Mouse (Mus musculus) MN1 (cell line): Measurements from ENCODE around the gene Tirap.
"Not testable (repeated sequence)": the region's sequence is repeated elsewhere in the genome, so short reads cannot be mapped to it uniquely, and the experiment has no call there.

Experiments used
- DNase-seq: peaks from one replicate; pipeline ENCODE4 v3.0.0-alpha.2; 2016; ENCODE audit warnings: low spot score

Tirap gene

DNA sequence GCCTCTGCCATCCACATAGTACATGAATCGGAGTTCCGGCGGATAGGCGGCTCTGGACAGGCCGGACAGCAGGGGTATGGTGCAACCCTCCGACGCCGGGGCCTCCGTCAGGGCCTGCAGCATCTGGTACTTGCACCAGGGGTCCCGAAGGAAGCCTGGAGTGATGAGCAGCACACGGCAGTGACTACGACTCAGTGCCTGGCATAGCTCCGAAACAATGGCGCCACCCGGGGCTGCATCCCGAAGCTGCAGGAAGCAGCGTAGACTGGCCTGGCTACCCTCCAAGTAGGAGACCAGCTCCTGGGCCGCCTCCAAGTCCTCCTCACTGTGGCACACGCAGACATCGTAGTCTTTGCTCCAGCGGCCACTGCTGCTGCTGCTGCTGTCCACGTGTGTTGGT lies 11.4 kb downstream of the Tirap start:
- peak; percentile 74 for DNase-seq

DNA sequence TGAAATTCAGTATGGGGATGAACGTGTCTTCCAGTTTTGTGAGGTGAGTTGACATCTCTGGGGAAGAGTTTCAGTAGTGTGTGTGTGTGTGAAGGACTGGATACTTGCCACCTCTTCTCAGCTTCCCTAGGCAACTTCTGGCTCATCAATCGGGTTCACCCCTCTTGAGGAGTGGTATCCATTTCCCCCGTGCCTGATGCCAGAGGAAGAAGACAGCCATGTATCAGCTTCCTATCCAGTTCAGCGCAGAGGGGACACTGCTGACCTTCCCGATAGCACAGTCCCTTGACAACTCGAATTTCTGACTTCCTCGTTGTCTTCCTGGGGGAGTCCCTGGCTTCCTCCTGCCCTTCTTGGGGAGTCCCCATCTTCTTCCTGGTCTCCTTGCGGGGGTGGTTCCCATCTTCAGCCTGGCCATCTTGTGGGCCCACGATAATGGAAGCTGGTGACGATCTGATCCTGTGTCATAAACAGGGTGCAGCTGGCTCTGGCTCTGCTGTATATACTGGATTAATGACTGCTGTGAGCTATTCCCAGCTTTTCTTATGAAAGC lies 12.7 kb downstream of the Tirap start:
- DNase-seq = no peak

DNA sequence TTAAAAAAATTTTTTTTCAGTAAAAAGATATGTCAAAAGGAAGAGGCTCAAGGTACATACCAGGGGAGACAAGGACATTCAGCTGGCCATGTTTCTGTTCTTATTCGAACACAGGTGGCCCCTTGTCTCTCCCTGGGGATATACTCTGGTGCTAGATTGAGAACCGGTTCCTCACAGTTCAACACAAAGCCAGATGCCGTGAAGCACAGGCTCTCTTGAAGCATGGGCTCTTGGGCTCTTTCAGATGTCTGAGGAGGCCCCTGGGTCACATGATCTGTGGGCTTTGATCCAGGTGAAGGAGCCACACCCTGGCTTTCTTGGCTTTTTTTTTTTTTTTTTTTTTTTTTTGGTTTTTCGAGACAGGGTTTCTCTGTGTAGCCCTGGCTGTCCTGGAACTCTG lies 13.7 kb downstream of the Tirap start:
- no peak for DNase-seq

DNA sequence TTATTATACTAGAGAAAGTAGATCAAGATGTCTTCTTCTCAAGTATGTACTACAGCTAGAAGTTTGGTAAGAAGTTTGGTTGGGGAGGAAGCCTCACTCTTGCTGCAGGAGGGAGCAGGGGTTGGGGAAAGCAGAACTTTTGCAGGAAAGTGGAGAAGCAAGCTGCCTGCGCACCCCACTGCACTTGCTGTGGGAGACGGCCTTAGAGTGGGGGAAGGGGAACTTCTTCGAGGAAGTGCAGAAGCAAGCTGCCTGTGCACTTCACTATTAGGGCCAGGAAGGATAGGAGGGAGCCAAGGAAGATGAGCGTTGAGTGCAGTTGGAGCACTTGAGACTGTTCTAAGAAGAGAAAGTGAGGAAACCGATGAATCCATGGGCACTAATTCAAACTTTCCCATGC lies 16.7 kb downstream of the Tirap start:
- no peak for DNase-seq

DNA sequence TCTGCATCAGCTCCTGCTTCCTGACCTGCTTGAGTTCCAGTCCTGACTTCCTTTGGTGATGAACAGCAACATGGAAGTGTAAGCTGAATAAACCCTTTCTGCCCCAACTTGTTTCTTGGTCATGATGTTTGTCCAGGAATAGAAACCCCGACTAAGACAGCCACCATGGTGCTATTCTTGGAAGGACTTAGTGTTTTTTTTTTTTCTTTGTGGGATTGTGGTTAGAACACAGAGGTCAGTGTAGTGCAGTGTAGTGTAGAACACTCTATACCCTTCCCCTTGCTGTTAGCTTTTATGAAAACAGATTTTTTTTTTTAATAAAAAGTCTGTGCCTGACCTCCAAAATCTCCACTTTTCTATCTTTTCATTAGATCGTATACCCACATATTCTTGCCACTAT lies 17.3 kb downstream of the Tirap start:
- DNase-seq = no peak

DNA sequence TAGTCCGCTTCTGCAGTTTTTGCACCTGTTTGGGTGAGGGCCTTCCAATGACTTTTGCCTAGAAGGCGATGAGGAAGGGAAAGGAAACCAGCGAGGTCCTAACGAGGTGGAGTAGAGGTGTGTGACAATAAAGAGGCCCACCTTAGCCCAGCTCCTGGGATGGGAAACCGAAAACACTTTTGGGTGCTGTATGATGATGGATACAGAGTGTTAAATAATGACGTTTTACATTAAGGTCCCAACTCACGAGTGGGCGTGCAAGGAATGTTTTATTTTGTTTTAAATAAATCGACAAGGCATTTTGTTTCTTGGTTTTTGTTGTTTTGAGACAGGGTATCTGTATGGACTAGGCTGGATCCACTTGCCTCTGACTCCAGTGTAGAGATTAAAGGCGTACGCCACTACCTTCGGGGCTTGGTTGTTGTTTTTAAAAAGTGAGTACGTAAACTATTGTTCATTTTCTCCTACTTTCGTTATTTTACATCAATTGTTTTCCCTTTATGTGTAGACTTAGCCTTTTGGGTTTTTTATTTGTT lies 23.9 kb downstream of the Tirap start:
- DNase-seq = no peak

DNA sequence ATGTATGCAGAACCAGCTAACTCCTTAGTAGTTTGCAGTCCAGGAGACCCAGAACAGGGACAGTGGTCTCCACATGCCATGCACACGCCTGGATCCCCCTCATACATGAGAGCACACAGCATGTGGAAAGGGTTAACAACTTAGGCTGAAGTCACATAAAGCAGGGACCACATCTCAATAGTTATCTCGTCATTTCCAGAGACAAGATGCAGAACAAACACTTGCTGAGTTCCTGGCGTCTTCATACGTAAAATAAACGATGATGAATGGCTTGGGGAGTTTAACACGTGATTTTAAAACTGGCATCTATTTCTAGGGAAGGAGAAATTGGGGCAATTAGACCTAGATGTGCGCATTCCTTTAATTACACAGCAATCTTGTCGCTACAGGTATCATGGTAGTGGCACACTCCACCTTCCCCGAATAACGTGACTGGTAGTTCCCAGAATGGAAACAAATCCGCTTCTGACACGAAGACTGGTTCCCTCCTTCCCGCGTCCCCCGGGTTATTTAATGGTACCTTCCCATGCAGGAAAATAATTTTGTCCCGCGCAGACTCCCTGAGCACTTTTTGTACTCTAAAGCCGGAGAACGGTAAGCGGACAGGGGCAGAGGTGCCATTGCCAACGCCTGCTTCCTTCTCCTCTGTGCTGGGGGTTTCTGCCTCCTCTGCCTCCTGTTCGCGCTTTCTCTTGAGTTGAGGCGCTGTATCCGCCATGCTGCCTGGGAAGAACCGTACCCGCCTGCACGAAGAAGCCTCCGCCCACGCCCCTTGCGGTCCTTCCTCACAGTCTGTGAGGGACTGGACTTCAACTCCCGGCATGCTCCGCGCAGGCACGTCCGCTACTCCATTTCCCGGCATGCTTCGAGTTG lies 24.6 kb downstream of the Tirap start, which contains the start of gene Dcps:
Gene Dcps (minus strand): TSS at position 811 of the 873 bp plus-strand sequence.
- peak; percentile 81 for DNase-seq

DNA sequence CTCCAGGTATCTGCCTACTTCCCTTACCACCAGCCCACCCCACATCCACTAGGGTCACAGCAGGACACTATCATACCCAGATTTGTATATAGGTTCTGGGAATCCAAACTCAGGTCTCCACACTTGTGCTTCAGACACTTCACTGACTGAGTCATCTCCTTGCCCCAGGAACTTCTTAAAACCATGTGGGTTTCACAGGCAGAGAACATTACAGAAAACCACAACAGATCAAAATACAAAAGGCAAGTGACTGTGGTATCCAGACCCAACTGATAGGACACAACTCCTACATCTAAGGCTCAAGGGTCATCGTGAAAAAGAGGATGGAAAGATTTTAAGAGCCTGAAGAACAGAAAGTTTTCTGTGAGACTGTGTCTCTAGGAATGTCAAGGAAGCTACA lies 26.8 kb downstream of the Tirap start:
- DNase-seq = no peak

DNA sequence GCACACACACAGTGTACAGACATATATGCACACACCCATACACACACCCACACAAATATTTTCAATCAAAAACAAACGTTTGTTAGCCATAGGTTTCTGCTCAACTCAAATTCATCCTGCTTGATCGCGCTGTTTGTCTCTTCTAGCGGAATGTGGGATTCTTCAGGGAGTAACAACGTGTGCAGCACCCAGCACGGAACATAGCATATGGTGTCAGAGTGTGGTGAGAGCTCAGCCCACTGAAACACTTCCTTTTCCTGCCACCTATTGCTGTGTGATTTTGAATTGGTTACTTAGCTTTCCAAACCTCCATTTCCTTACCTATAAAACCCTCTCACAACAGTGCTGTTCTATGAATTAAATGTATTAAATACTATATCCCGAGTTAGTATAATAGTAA lies 30.0 kb downstream of the Tirap start:
- no peak for DNase-seq

DNA sequence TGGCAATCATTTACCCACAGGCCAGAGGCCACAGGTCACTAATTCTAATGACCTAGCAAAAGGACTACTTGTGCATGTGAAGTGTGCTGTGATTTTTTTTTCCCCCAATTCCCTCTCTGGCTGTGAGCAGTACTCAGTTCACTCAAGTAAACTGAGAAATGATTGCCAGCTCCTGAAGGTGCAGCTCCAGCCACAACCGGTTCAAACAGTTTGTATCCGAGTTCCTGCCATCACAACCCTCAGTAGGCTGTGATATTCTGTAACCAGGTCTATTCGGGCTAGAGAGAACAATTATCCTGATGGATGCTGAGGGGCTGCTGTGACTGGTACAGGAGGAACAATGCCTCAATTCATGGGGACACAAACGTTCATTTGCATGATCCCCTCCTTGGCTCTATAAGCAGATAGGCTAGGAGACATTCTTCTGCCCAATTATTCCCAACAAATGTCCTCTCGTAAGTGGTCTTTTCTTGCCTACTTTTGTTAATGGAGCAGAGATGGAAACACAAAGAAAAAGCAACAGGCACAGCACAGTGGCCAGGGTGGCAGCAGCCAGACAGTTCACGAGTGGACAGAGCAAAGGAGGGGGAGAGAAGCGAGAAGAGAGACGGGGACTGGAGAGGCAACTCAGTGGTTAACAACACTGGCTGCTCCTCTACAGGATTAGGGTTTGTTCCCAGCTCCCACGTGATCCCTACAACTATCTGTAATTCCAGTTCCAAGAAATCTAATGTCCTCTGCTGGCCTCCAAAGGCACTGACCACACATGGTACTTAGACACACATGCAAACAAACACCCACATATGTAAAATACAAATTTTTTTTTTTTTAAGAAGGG lies 33.1 kb downstream of the Tirap start:
- DNase-seq = no peak

DNA sequence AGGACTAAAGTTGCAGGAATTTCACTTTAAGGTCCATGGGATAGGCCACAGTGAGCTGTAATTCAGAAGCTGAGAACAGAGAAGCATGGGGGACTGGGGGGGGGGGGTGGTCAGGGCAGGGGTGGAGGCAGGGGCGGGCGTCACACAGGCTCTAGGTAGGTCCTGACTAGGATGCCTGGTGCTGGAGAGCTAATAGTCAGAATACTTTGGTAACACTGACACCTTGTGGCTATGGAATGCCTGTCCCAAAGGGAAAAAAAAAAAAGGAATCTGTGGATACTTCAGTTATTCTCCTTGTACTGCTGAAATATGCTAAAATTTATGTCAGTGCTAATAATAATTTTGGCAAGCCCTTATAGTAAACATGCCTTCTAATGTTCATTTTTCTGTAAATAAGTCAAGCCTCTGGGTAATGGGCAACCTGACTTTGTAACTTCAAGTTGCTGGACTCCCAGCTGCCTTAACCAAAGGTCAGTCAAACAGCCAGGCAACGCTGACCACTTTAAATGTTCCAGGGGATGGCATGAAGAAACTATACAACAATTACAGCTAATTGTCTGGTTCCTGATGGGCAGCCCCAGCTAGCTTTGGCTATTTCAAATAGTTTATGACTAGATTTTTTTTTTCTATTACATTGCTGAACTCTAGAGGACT lies 33.8 kb downstream of the Tirap start:
- DNase-seq = peak; percentile 35

DNA sequence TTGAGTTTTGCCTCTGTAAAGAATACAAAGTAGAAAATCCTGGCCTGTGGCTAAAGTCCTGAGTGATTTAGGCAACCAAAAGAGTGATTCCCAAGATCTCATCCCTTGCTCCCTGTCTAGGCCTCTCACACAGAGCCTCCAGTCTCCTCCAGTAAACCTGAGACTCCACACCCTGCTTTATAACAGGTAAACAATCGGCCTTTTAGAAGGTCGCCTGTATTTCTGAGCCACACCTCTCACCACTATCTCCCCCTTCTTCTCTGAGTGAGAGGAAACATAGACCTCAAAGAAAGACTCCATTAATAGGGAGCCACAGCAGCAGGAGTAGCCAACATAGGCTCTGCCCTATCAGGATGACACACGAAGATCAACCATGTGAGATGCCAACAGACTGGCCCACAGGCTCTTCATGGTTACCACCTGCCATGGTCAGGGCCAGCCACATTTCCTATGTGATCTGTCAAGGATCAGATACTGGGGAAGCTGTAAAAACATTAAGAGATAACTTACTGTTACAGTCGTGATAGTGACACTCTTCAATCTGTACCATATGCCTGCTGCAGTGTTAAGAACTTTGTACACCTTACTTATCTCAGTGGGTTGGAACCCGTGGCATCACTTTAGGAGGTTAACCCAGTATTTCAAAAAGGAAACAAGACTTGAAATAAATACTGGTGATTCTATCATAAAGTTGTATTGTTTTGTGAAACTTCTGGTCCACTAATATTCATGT lies 35.8 kb downstream of the Tirap start:
- no peak for DNase-seq

DNA sequence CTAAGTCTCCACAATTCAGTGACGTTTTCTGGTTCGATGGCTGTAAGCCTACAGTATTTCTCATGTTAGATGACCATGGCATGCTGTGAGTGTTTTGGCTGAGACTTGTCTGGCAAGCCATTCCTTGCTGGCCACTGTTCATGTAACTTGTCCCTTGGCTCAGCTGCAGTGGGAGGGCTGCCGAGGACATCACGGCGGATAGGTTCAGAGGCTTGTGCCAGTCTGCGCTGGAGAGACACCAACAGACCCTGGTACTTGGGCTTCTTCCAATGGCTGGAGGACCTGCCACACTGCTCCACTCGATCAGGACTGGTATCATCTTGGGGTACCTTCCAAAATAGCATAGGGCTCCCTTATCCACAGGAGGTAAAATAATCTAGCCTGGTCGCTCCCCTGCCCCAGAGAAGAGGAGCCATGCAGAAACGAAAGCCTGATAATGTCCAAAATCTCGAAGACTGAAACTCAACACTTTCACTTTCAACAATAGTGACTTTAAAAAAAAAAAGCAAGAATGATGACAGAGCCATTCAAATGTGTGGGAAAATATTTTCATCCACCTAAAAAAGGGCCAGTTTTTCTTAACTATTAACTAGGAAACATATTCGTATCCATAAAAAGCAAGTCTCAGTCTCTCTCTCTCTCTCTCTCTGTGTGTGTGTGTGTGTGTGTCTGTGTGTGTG lies 36.9 kb downstream of the Tirap start:
- DNase-seq = no peak

DNA sequence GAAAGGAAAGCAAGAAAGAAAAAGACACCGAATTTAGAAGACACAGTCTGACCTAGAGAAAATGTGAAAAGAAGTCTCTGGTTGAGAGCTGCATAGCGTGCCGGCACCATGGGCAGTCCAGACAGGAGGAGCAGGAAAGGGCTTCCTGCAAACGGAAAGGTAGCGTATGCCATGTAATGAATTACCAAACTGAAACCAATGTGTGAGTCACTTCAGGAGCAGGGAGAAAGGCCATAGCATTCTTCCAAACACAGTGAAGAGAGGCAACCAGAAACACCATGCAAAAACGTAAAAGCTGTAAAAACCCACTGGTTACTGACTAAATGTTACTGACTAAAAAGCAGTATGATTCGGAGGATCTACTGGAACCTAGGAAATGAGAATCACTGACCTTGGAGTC lies 38.4 kb downstream of the Tirap start:
- DNase-seq = no peak

DNA sequence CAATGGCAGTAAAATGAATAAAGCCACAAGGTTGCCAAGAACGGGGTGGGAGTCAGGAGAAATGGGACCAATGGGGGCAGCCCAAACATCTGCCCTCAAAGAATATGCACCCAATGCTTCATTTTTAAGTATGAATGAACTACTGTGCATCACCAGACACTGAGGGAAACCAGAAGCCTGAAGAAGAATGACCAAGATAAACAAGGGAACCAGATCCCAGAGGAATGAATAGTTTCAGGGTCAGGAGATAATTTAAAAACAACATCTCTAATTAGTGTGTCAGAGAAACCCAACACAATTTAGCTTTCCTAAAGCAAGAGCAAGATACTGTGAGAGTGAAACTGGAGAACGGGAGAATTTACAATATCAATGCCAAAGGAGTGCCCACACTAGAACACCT lies 39.4 kb downstream of the Tirap start:
- no peak for DNase-seq

DNA sequence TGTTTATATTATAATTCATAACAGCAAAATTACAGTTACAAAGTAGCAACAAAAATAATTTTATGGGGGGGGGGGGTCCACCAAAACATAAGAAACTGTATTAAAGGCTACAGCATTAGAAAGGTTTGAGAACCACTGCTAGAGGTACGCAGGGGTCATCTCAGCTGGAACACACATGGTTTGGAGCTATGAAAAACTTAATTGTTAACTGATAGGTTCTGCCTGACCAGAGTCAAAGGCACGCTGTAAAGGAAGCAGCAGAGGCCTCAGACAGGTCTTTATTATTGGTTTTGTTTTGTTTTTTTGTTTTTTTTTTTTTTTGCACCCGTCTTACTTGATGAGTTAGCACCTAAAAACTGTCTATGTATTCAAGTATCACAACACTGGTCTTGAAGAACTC lies 41.6 kb downstream of the Tirap start:
- DNase-seq = no peak

DNA sequence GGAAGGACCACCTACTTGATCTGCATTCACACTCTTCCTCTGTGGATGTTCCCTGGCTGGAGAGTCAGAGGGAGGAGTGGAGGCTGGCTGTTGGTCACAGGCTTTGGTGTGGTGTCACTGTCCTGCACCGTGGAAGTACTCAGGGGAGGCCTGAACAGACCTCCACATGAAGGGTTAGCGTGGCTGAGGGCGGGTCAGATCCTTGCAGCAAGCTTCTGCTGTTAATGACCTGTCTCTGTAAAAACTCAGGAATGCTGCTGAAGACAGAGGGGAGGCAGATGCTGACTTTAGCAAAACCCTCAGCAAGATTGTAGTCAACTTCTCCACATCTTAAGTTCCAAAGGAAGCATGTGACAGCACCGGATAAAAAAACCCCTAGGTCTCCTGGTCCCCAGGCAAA lies 43.2 kb downstream of the Tirap start:
- DNase-seq = no peak

DNA sequence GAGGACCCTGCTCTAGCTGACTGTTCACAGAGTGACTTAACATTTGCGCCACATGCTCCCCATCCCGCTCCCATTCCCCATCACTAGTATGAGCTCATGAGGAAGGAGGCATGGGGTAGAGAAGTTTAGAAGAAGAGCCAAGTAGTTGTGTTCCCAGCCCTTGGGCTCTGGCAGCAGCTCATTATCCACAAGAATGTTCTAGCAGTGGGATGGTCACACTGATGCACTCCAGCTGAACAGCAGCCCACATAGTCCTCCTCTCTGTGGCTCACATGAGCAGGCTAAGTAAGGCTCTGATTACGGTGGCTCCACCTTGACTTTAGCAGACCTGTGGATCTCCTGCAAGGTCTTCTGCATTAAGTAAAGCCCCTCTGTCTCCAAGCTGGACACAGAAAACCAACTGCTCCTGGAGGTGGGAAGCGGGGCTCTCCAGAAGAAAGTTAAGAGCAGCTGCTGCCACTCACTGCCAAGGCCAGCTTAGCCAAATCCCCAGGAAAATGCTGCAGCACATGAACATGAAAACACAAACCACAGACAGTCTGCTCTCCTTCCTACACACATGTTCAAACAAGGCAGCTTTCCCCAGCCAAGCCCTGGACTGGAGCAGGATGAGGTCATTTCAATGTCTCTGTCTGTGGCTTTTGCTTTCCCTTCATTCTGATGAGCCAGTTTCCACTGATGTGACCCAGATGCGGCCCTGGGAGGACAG lies 43.9 kb downstream of the Tirap start:
- DNase-seq = peak; percentile 16

DNA sequence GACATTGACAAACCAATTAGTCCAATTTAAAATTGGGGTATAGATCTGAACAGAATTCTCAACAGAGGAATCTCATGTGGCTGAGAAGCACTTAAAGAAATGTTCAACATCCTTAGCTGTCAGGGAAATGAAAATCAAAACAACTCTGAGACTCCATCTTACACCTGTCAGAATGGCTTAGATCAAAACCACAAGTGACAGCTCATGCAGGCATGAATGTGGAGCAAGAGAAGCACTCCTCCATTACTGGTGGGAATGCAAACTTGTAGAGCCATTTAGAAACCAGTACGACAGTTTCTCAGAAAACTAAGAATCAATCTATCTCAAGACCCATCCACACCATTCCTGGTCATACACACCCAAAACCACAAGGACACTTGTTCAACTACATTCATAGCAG lies 47.2 kb downstream of the Tirap start:
- no peak for DNase-seq

DNA sequence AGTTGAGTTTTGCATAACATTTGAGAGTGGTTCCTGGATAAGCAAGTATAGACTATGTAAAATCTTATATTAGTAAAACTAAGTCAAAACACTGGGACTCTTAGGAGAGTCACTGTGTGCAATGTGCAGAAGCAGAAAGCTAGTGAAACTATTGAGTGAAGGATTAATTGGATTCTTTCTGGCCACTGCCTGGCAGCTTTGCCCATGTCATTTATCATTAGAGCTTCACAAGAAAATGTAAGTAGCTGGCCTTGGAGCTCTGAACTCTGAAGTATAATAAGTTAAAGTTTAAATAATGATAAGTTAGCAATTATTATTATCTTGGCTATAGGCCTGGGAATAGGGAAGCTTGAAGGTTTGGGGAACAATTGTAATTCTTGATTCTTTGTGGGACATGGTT lies 51.3 kb downstream of the Tirap start:
- not testable (repeated sequence) for DNase-seq
